Mouse (Mus musculus): Measurements from ENCODE around the gene Brf1. TPM values are rescaled to one million over a fixed set of nuclear protein-coding genes. Genes with fewer than 3 reads are reported as not detected.

Brf1 gene
- polyA plus RNA-seq, 1 experiment from 2014 or later, result 70.1 TPM

DNA sequence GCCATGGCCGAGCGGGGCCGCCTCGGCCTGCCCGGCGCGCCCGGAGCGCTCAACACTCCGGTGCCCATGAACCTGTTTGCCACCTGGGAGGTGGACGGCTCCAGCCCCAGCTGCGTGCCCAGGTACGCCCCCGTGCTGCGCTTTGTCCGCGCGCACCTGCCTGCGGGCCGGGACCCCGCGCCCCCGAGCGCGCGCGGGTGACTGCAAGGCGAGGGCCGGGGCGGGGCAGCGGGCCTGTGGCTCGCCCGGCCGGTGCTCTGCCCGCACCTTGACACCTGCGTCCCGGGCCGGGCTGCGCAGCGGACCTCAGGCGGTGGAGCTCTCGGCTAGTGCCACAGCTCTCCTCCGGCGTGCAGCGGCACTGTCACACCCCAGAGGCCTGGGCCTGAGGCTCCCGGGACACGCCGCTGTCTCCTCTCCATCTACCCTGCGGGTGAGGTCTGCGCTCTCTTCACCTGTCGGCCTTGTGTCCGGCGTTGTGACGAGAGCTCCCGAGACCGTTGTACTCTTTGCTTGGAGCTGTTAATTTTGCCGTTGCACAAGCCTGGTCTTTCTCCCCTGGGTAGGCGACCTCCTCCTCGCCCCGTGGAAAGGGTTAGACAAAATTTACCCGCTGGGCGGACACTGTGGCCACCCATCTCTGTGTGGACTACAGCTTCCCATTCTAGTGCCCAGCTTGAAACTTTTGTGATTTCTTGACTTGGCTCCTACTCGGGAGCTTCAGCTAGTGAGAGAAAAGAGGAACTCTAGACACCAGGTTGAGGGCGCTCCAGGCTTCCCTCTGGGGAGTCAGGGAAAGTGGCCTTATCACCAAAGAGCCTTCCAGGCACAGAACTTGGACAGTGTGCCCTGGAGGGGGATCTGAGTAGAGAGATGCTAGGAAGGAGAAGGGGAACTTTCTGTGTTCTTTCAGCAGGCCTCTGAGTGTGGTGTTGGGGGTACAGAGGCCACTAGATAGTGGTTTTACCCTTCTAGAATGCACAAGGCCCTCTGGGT lies 14.4 kb upstream of the Brf1 start:
- Histone ChIP-seq H3K27ac (peak overlapping the region; percentile 26; the same call in 1 of the 2 replicates), H3K4me1 (peaks cover 34% of the 10 kb centered on the region), H3K36me3 (no peaks in the 10 kb centered on the region; the same call in 1 of the 2 replicates), H3K4me2 (replicated peaks) (peak overlapping the region; percentile 91), H3K4me3 (peak overlapping the region; percentile 93), H3K27me3 (replicated peaks) (no peaks in the 10 kb centered on the region), H3K9ac (peak overlapping the region; percentile 94), H3K9me3 (no peaks in the 10 kb centered on the region)
- WGBS, result under 1% methylated on average over 63 of the region's 64 CpGs
- ATAC-seq (ENCODE audit: low FRiP score, low read depth), result peak; percentile 26

DNA sequence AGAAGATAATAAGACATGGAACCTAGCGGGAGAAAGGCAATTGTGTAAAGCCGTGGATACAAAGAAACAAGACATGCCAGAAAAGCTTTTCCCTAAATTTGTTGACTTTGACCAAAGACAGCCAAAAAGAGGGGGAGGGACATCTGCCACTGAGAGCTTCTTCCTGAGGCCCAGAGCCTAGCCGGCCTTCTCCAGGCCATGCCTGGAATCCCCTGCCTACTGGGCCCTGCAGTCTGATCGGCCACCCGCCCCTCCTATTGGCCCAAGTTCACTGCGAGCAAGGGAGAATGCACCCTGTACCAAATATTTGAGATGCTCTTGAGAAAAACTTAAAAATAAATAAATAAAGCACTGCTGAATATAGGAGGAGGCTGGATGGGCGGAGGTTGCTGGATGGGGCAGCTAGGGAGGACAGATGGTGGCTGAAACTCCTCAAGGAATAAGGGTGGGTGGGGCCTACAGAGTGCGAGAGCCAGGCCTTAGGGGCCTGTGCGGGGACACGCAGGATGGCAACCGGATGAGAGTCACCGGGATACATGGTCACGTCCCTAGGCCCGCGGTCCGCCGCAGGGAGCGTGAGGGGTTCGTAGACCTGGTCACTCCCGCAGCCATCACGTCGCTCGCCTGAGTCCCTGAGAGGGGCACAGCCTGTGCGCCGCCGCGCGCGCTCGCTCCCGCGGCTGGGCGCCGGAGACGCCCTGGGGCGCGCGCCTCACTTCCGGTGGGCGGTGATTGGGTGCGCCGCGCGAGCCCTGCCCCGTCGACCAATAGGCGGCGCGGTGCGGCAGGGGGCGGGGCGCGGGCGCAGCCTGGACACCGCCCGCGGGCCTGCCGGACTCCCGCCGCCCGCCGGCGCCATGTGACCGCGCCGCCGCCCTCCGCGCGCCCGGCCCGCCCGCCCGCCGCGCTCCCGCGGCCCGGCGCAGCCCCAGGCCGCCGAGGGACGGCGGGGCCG lies 13.4 kb upstream of the Brf1 start, which contains the start of gene Pacs2:
Gene Pacs2 (plus strand): TSS at position 905 of the 955 bp plus-strand sequence.
- peak within 1 kb of the TSS; percentile 94 for H3K9ac ChIP-seq
- H3K4me3 ChIP-seq, result peak within 1 kb of the TSS; percentile 93
- 3% methylated on average over 80 of the region's 85 CpGs for WGBS
- H3K4me1 ChIP-seq, result peaks cover 34% of the 10 kb centered on the region
- H3K27me3 ChIP-seq (replicated peaks), result no peaks in the 10 kb centered on the region
- H3K36me3 ChIP-seq, result no peaks in the 10 kb centered on the region
- peak; percentile 89 for ATAC-seq (ENCODE audit: low FRiP score, low read depth)
- no peaks in the 10 kb centered on the region for H3K9me3 ChIP-seq
- peak within 1 kb of the TSS; percentile 88 for H3K27ac ChIP-seq
- peak within 1 kb of the TSS; percentile 91 for H3K4me2 ChIP-seq (replicated peaks)

DNA sequence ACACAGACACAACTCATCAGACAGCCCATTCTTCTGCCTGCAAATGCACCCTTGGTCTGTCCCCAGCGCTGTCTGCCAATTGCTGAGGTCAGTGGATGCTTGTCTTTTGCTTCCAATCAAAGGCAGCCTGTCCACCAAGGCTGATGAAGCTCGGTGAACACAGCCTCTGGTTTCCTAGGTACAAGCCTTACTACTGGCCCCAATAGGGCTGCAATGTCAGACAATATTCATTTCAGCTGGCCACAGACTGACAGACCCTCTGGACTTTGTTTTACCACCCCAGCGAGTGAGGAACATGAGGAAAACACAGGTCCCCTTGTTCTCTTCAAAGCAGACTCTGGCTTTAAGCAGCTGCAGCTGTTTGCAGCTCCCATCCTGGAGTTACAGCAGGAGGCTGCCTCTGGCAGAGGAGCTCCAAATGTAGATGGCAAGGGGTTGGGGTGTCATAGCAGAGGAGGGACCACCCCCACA lies 12.6 kb upstream of the Brf1 start:
- Histone ChIP-seq H3K4me3 (no peak overlapping the region; the same call in 1 of the 2 replicates), H3K9me3 (no peaks in the 10 kb centered on the region), H3K27me3 (replicated peaks) (no peaks in the 10 kb centered on the region), H3K27ac (peak overlapping the region; percentile 88), H3K4me2 (replicated peaks) (peak overlapping the region; percentile 67), H3K4me1 (peaks cover 34% of the 10 kb centered on the region), H3K36me3 (no peaks in the 10 kb centered on the region), H3K9ac (no peak overlapping the region; the same call in 1 of the 2 replicates)
- WGBS, result 51% methylated on average over 3 of the region's 3 CpGs
- no peak for ATAC-seq (ENCODE audit: low FRiP score, low read depth)

DNA sequence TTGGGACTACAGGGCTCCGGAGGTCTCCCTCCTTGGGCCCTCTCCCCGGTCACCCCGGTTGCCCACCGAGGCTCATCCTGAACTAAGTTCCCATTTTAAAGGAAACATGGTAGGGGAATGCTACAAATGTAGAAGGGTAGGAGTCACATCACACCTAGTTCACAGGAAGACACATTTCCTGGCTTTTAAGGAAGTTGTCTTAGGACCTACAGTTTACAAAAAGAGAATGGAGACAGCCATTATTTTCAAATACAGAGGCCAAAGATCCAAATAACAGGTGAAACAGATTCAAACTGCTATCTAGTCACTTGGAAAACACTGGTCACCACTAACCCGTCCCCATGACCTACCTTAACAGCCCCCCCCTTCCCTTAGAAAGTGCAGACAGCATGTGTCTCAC lies 11.9 kb upstream of the Brf1 start:
- Histone ChIP-seq H3K9ac (no peak overlapping the region), H3K27me3 (replicated peaks) (no peaks in the 10 kb centered on the region), H3K4me2 (replicated peaks) (no peak overlapping the region), H3K36me3 (no peaks in the 10 kb centered on the region), H3K4me1 (peaks cover 34% of the 10 kb centered on the region), H3K4me3 (no peak overlapping the region), H3K9me3 (no peaks in the 10 kb centered on the region), H3K27ac (no peak overlapping the region)
- no peak for ATAC-seq (ENCODE audit: low FRiP score, low read depth)
- WGBS, result 90% methylated on average over 5 of the region's 5 CpGs

DNA sequence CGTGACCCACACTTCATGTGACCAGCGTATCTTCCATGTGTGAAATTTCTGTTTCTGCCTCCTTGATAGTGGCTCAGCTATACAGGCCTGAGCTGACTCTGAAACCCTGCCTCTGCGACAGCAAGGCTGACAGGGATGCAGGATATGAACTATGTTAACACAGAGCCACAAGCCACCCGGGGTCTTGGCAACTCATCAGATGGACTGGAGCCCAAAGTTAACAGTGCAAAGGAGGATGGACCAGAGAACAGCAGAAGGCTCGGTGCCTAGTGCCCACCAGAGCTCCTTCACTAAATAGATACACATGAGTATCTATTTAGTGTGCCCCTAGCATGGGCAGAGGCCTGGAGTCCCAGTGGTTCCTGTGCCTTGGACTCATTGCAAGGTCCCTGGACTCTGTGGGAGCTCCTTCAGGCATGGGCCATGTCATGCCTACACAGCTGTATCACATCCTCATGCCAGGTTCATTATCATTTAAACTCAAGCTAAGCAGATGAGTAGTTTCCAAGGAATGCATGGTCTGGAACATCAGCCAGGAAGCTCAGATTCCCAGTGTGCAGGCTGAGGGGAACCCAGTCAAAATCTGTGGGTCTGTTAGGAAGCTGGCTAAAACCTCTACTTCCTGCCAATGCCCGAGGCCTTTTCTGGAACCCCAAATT lies 11.3 kb upstream of the Brf1 start:
- ATAC-seq (ENCODE audit: low FRiP score, low read depth), result no peak
- H3K9me3 ChIP-seq, result no peaks in the 10 kb centered on the region
- 90% methylated on average over 6 of the region's 6 CpGs for WGBS
- H3K4me2 ChIP-seq (replicated peaks), result no peak overlapping the region
- no peak overlapping the region for H3K4me3 ChIP-seq
- H3K27me3 ChIP-seq (replicated peaks), result no peaks in the 10 kb centered on the region
- H3K4me1 ChIP-seq, result peaks cover 29% of the 10 kb centered on the region
- no peaks in the 10 kb centered on the region for H3K36me3 ChIP-seq
- no peak overlapping the region for H3K27ac ChIP-seq
- no peak overlapping the region for H3K9ac ChIP-seq

DNA sequence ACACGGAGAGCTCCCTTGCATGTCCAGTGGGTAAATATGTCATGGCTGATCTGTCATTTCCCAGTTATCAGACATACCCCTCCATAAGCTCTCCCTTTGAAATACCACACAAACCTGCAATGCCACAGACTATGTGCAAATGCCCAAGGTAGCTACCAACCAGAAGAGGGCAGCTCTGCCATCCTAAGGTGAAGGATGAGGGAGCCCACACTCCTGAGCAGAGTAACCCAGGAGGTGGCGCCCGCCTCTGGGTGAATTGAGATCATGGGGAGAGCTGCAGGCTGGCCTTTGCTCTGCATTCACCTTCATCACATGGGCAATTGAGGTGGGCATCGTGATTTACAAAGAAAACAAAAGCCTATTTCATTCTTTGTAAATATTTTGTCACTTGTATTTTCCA lies 4.5 kb upstream of the Brf1 start:
- Histone ChIP-seq H3K9ac (no peak overlapping the region), H3K4me1 (peaks cover 10% of the 10 kb centered on the region), H3K27ac (no peak overlapping the region), H3K4me3 (no peak overlapping the region), H3K4me2 (replicated peaks) (no peak overlapping the region), H3K27me3 (replicated peaks) (no peaks in the 10 kb centered on the region), H3K36me3 (no peaks in the 10 kb centered on the region), H3K9me3 (no peaks in the 10 kb centered on the region)
- ATAC-seq (ENCODE audit: low FRiP score, low read depth), result no peak
- 33% methylated on average over 4 of the region's 4 CpGs for WGBS

DNA sequence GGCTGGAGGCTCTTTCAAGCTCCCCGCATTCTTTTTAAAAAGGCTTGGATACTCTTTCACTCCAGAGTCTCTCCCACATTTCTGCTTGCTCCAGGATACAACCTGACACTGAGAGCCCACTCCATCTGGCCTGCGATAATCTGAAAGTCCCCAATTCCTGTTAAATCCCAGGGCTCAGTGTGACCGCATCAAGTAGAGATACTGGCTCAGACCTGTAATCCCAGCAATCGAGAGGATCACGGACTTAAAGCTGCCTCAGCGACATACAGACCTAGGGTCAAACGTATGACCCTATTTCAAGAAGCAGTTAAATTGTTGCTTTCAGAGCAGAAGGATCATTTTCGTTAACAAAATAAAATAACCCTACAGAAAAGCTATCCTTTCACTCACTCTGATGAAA lies 3.5 kb upstream of the Brf1 start:
- no peak overlapping the region for H3K9ac ChIP-seq
- H3K4me2 ChIP-seq (replicated peaks), result no peak overlapping the region
- H3K27ac ChIP-seq, result no peak overlapping the region
- H3K36me3 ChIP-seq, result no peaks in the 10 kb centered on the region
- H3K9me3 ChIP-seq, result no peaks in the 10 kb centered on the region
- H3K27me3 ChIP-seq (replicated peaks), result no peaks in the 10 kb centered on the region
- H3K4me3 ChIP-seq, result no peak overlapping the region
- peaks cover 14% of the 10 kb centered on the region for H3K4me1 ChIP-seq
- WGBS, result 82% methylated on average over 8 of the region's 8 CpGs
- ATAC-seq (ENCODE audit: low FRiP score, low read depth), result no peak

DNA sequence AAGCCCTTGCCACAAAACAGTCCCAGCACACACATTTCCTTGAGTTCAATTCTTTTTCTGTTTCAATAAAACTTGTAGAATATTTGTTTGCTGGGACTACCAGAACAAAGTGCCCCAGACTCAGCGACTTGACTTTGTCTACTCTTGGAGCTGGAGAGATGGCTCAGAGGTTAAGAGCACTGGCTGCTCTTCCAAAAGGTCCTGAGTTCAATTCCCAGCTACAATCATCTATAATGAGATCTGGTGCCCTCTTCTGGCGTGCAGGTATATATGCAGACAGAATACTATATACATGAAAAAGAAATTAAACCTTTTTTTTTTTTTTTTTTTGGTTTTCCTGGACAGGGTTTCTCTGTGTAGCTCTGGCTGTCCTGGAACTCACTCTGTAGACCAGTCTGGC lies 2.2 kb upstream of the Brf1 start:
- 32% methylated on average over 2 of the region's 2 CpGs for WGBS
- no peaks in the 10 kb centered on the region for H3K27me3 ChIP-seq (replicated peaks)
- ATAC-seq (ENCODE audit: low FRiP score, low read depth), result no peak
- peaks cover 26% of the 10 kb centered on the region for H3K4me1 ChIP-seq
- H3K36me3 ChIP-seq, result no peaks in the 10 kb centered on the region
- no peak overlapping the region for H3K4me3 ChIP-seq
- H3K9me3 ChIP-seq, result no peaks in the 10 kb centered on the region
- no peak overlapping the region for H3K9ac ChIP-seq
- no peak overlapping the region for H3K27ac ChIP-seq
- H3K4me2 ChIP-seq (replicated peaks), result no peak overlapping the region

DNA sequence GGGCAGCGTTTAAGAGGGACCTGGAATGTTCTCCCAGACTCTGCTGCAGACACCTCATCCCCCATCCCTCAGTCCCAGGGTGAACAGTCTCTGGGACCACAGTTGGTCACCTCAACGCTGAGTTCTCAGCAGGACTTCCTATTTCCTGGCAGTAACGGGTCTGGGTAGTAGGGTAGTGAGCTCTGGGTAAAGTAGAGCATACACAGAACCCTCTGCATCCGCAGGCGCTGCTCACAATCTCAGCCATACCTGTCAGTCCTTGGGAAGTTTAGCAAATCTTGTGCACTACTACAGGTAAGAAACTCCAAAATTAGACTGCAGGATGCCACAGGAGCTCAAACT lies 600 bp upstream of the Brf1 start:
- H3K4me2 ChIP-seq (replicated peaks), result peak overlapping the region; percentile 91
- H3K27ac ChIP-seq, result peak overlapping the region; percentile 74; the same call in 1 of the 2 replicates
- peak overlapping the region; percentile 85 for H3K4me3 ChIP-seq
- ATAC-seq (ENCODE audit: low FRiP score, low read depth), result no peak
- 8% methylated on average over 5 of the region's 5 CpGs for WGBS
- H3K27me3 ChIP-seq (replicated peaks), result no peaks in the 10 kb centered on the region
- H3K36me3 ChIP-seq, result 0 out of 2 replicates have a peak, but pooled peaks cover 6% of the 10 kb centered on the region
- peak overlapping the region; percentile 91 for H3K9ac ChIP-seq
- H3K9me3 ChIP-seq, result no peaks in the 10 kb centered on the region
- H3K4me1 ChIP-seq, result peaks cover 26% of the 10 kb centered on the region

DNA sequence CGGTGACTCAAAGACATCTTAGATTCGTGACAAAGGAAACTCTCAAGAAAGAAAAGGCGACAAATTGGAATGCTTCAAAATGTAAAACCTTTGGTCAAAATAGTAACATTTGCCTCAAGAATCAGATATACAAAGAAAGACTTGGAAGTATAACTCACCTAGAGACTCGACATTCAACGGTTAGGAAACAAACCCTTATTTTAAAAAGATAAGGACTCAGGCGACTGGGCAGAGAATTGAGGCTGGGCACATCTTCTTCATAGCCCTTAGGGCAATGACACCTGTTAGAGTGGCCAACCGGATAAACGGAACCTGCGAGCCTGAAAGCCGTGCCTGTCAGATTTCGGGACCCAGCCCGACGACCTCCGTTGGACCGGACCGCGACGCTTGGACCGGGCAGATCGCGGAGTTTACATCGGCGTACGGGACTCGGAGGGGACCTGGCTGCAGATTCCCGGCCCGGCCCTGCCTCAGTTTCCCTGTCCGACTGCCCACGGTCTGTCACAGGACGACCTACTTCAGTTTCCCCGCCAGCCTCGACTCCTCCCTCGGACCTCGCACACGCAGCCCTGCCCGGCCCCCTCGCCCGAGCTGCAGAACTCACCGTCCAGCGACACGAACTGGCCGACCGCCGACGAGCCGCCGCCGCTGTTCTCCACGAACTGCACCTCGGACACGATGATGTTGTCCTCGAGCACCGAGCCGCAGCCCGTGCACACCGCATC lies 773 bp downstream of the Brf1 start:
- Histone ChIP-seq H3K4me2 (replicated peaks) (peak overlapping the region; percentile 91), H3K36me3 (0 out of 2 replicates have a peak, but pooled peaks cover 6% of the 10 kb centered on the region), H3K9me3 (no peaks in the 10 kb centered on the region), H3K4me1 (peaks cover 26% of the 10 kb centered on the region), H3K27ac (peak overlapping the region; percentile 79), H3K27me3 (replicated peaks) (no peaks in the 10 kb centered on the region), H3K9ac (peak overlapping the region; percentile 91), H3K4me3 (peak overlapping the region; percentile 85)
- WGBS, result 1% methylated on average over 56 of the region's 56 CpGs
- ATAC-seq (ENCODE audit: low FRiP score, low read depth), result no peak

DNA sequence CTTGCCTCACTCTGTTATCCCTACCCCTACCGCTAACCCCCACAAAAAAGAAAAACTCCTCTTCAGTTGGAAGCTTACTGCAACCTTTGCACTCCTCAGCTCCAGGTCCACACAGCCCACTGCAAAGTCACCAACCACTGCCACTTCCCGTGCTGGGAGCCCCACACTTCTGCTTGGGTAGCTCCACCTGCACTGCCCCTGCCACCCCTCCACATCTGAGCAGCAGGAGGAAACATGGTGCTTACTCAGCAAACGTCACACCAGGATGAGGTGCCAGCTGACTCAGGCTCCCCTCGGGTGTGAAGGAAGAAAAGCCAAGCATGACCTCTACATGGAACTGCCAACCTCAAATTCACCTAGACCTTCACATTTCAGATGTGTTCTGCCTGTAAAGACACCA lies 6.4 kb downstream of the Brf1 start:
- ATAC-seq (ENCODE audit: low FRiP score, low read depth), result no peak
- 90% methylated on average over 4 of the region's 4 CpGs for WGBS

More for the DNA sequence above, 6.4 kb downstream of the Brf1 start:
- H3K27me3 ChIP-seq (replicated peaks), result no peaks in the 10 kb centered on the region
- no peak overlapping the region for H3K4me3 ChIP-seq
- H3K4me2 ChIP-seq (replicated peaks), result no peak overlapping the region
- peaks cover 30% of the 10 kb centered on the region for H3K36me3 ChIP-seq
- no peak overlapping the region for H3K9ac ChIP-seq
- peaks cover 13% of the 10 kb centered on the region for H3K4me1 ChIP-seq
- no peaks in the 10 kb centered on the region for H3K9me3 ChIP-seq
- no peak overlapping the region for H3K27ac ChIP-seq
